Mouse (Mus musculus): Measurements from ENCODE around the gene Ppm1g. TPM values are rescaled to one million over a fixed set of nuclear protein-coding genes. Genes with fewer than 3 reads are reported as not detected.

The Ppm1g gene
- polyA plus RNA-seq, 1 experiment from 2014 or later: 177 TPM

DNA sequence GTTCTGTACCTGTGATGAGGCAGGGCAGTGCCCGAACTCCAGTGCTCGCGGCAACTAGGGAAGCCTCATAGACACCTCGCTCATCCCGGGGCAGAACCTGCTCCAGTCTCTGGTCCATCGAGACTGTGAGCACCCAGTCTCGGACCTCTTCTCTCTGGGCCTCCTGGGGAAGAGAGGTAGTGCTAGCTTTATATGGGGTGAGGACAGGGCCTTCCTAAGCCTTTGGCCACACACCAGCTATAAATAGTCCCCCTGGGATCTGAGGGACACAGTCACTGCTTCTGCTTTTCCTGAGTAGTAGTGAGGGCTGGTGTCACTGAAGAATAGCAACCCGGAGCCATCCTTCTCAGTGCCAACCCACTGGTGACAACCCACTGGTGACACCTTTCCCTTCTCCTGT is 33.3 kb upstream of the Ppm1g start:
- Histone ChIP-seq H3K4me2 (ENCODE audit: low read depth, low read length, severe bottlenecking) (no peak overlapping the region), H3K36me3 (ENCODE audit: control insufficient read depth, insufficient read depth, low read length) (peaks cover 10% of the 10 kb centered on the region; the same call in 1 of the 2 replicates), H3K27ac (ENCODE audit: low read depth, low read length) (no peak overlapping the region), H3K4me1 (replicated peaks; ENCODE audit: control insufficient read depth, insufficient read depth, low read length) (peaks cover 7% of the 10 kb centered on the region; the same call in 1 of the 2 replicates), H3K4me3 (ENCODE audit: low read depth, low read length) (no peak overlapping the region), H3K9me3 (ENCODE audit: control insufficient read depth, low read length) (no peaks in the 10 kb centered on the region), H3K27me3 (ENCODE audit: control insufficient read depth, insufficient read depth, low read length) (peaks cover 2% of the 10 kb centered on the region; the same call in 1 of the 2 replicates), H3K9ac (ENCODE audit: low read length) (no peak overlapping the region)
- ATAC-seq (replicated peaks; ENCODE audit: low FRiP score) (no peak), DNase-seq (ENCODE audit: low spot score) (no peak)
- 96% methylated on average over 8 of the region's 8 CpGs for WGBS

- no peak for DNase-seq (ENCODE audit: low spot score)
- Histone ChIP-seq H3K9ac (ENCODE audit: low read length) (no peak overlapping the region), H3K4me1 (replicated peaks; ENCODE audit: control insufficient read depth, insufficient read depth, low read length) (peaks cover 7% of the 10 kb centered on the region; the same call in 1 of the 2 replicates), H3K9me3 (ENCODE audit: control insufficient read depth, low read length) (no peaks in the 10 kb centered on the region), H3K36me3 (ENCODE audit: control insufficient read depth, insufficient read depth, low read length) (peaks cover 10% of the 10 kb centered on the region; the same call in 1 of the 2 replicates), H3K27me3 (ENCODE audit: control insufficient read depth, insufficient read depth, low read length) (peaks cover 2% of the 10 kb centered on the region; the same call in 1 of the 2 replicates), H3K4me2 (ENCODE audit: low read depth, low read length, severe bottlenecking) (no peak overlapping the region), H3K4me3 (ENCODE audit: low read depth, low read length) (no peak overlapping the region), H3K27ac (ENCODE audit: low read depth, low read length) (no peak overlapping the region)
- no peak for ATAC-seq (replicated peaks; ENCODE audit: low FRiP score)
- WGBS: 80% methylated on average over 16 of the region's 16 CpGs
Observed at GRCm38 (mm10) chr5:31252795-31253545, 32.5 kb upstream of the Ppm1g start.

DNA sequence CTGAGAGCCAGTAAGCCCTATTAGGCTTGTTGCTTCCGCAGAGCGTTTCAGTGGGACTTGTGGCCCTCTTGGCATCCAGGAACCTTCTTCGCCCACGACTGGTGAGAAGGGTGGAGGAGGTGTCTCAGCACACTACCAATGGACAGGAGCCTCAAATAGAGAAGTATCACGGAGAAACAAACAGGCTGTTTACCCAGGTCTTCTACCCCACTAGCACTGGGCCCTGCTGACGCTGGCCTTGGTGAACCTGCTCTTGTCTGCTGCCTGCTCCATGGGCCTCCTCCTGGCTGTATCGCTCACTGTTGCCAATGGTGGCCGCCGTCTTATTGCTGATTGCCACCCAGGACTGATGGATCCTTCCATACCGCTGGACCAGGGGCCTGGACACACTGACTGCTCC is 31.7 kb upstream of the Ppm1g start:
- no peaks in the 10 kb centered on the region for H3K9me3 ChIP-seq (ENCODE audit: control insufficient read depth, low read length)
- no peak overlapping the region for H3K27ac ChIP-seq (ENCODE audit: low read depth, low read length)
- H3K27me3 ChIP-seq (ENCODE audit: control insufficient read depth, insufficient read depth, low read length): peaks cover 2% of the 10 kb centered on the region; the same call in 1 of the 2 replicates
- 49% methylated on average over 10 of the region's 10 CpGs for WGBS
- H3K4me2 ChIP-seq (ENCODE audit: low read depth, low read length, severe bottlenecking): peak overlapping the region; percentile 49; the same call in 1 of the 2 replicates
- peak overlapping the region; percentile 18; the same call in 1 of the 2 replicates for H3K4me3 ChIP-seq (ENCODE audit: low read depth, low read length)
- ATAC-seq (replicated peaks; ENCODE audit: low FRiP score) (no peak; the same call in 1 of the 2 replicates), DNase-seq (ENCODE audit: low spot score) (no peak)
- no peak overlapping the region for H3K9ac ChIP-seq (ENCODE audit: low read length)
- peaks cover 10% of the 10 kb centered on the region; the same call in 1 of the 2 replicates for H3K36me3 ChIP-seq (ENCODE audit: control insufficient read depth, insufficient read depth, low read length)
- peaks cover 7% of the 10 kb centered on the region; the same call in 1 of the 2 replicates for H3K4me1 ChIP-seq (replicated peaks; ENCODE audit: control insufficient read depth, insufficient read depth, low read length)

- Histone ChIP-seq H3K4me2 (ENCODE audit: low read depth, low read length, severe bottlenecking) (peak within 1 kb of the TSS; percentile 49), H3K4me3 (ENCODE audit: low read depth, low read length) (peak within 1 kb of the TSS; percentile 18), H3K36me3 (ENCODE audit: control insufficient read depth, insufficient read depth, low read length) (peaks cover 10% of the 10 kb centered on the region; the same call in 1 of the 2 replicates), H3K27ac (ENCODE audit: low read depth, low read length) (no peak within 1 kb of the TSS), H3K9me3 (ENCODE audit: control insufficient read depth, low read length) (no peaks in the 10 kb centered on the region), H3K27me3 (ENCODE audit: control insufficient read depth, insufficient read depth, low read length) (peaks cover 2% of the 10 kb centered on the region; the same call in 1 of the 2 replicates), H3K9ac (ENCODE audit: low read length) (peak within 1 kb of the TSS; percentile 27; the same call in 1 of the 2 replicates), H3K4me1 (replicated peaks; ENCODE audit: control insufficient read depth, insufficient read depth, low read length) (peaks cover 7% of the 10 kb centered on the region; the same call in 1 of the 2 replicates)
- DNase-seq (ENCODE audit: low spot score) (peak; percentile 71), ATAC-seq (replicated peaks; ENCODE audit: low FRiP score) (peak; percentile 46)
- WGBS: 6% methylated on average over 43 of the region's 47 CpGs
Observed at GRCm38 (mm10) chr5:31251541-31252101, 31.1 kb upstream of the Ppm1g start, which contains the start of gene Krtcap3. Gene Krtcap3, plus strand, starts transcription at chr5:31251691.

GRCm38 (mm10) chr5:31250716-31251115 is 30.2 kb upstream of the Ppm1g start:
- Histone ChIP-seq H3K4me1 (replicated peaks; ENCODE audit: control insufficient read depth, insufficient read depth, low read length) (peaks cover 7% of the 10 kb centered on the region; the same call in 1 of the 2 replicates), H3K4me2 (ENCODE audit: low read depth, low read length, severe bottlenecking) (no peak overlapping the region), H3K9ac (ENCODE audit: low read length) (no peak overlapping the region), H3K9me3 (ENCODE audit: control insufficient read depth, low read length) (no peaks in the 10 kb centered on the region), H3K36me3 (ENCODE audit: control insufficient read depth, insufficient read depth, low read length) (peaks cover 10% of the 10 kb centered on the region; the same call in 1 of the 2 replicates), H3K4me3 (ENCODE audit: low read depth, low read length) (no peak overlapping the region), H3K27me3 (ENCODE audit: control insufficient read depth, insufficient read depth, low read length) (peaks cover 2% of the 10 kb centered on the region; the same call in 1 of the 2 replicates), H3K27ac (ENCODE audit: low read depth, low read length) (no peak overlapping the region)
- 61% methylated on average over 4 of the region's 4 CpGs for WGBS
- DNase-seq (ENCODE audit: low spot score) (no peak), ATAC-seq (replicated peaks; ENCODE audit: low FRiP score) (no peak)

GRCm38 (mm10) chr5:31242191-31242590 is 21.7 kb upstream of the Ppm1g start:
- H3K4me2 ChIP-seq (ENCODE audit: low read depth, low read length, severe bottlenecking): peak overlapping the region; percentile 84
- DNase-seq (ENCODE audit: low spot score): no peak
- no peaks in the 10 kb centered on the region for H3K9me3 ChIP-seq (ENCODE audit: control insufficient read depth, low read length)
- 21% methylated on average over 10 of the region's 10 CpGs for WGBS
- H3K9ac ChIP-seq (ENCODE audit: low read length): peak overlapping the region; percentile 94; the same call in 1 of the 2 replicates
- H3K27me3 ChIP-seq (ENCODE audit: control insufficient read depth, insufficient read depth, low read length): no peaks in the 10 kb centered on the region
- H3K27ac ChIP-seq (ENCODE audit: low read depth, low read length): no peak overlapping the region
- H3K4me3 ChIP-seq (ENCODE audit: low read depth, low read length): peak overlapping the region; percentile 94
- H3K4me1 ChIP-seq (replicated peaks; ENCODE audit: control insufficient read depth, insufficient read depth, low read length): peaks cover 7% of the 10 kb centered on the region; the same call in 1 of the 2 replicates
- H3K36me3 ChIP-seq (ENCODE audit: control insufficient read depth, insufficient read depth, low read length): peaks cover 10% of the 10 kb centered on the region; the same call in 1 of the 2 replicates
- no peak for ATAC-seq (replicated peaks; ENCODE audit: low FRiP score)

GRCm38 (mm10) chr5:31241522-31242034 is 21.1 kb upstream of the Ppm1g start:
- H3K27ac ChIP-seq (ENCODE audit: low read depth, low read length): 0 out of 2 replicates have a peak overlapping the region, but pooled peaks have one; percentile 10
- no peaks in the 10 kb centered on the region for H3K9me3 ChIP-seq (ENCODE audit: control insufficient read depth, low read length)
- H3K36me3 ChIP-seq (ENCODE audit: control insufficient read depth, insufficient read depth, low read length): peaks cover 10% of the 10 kb centered on the region; the same call in 1 of the 2 replicates
- under 1% methylated on average over 13 of the region's 13 CpGs for WGBS
- ATAC-seq (replicated peaks; ENCODE audit: low FRiP score) (no peak), DNase-seq (ENCODE audit: low spot score) (peak; percentile 60)
- H3K27me3 ChIP-seq (ENCODE audit: control insufficient read depth, insufficient read depth, low read length): no peaks in the 10 kb centered on the region
- H3K9ac ChIP-seq (ENCODE audit: low read length): peak overlapping the region; percentile 94
- peak overlapping the region; percentile 84 for H3K4me2 ChIP-seq (ENCODE audit: low read depth, low read length, severe bottlenecking)
- peaks cover 7% of the 10 kb centered on the region; the same call in 1 of the 2 replicates for H3K4me1 ChIP-seq (replicated peaks; ENCODE audit: control insufficient read depth, insufficient read depth, low read length)
- H3K4me3 ChIP-seq (ENCODE audit: low read depth, low read length): peak overlapping the region; percentile 94

Data from forebrain, embryonic 11.5 days (tissue).